Mouse (Mus musculus): ENCODE data around the gene Pdzd2. TPM values are rescaled to one million over a fixed set of nuclear protein-coding genes. Genes with fewer than 3 reads are reported as not detected.

Pdzd2 gene
- total RNA-seq, 2 experiments from 2014 or later, result 0.27 TPM; not detected in 1

DNA sequence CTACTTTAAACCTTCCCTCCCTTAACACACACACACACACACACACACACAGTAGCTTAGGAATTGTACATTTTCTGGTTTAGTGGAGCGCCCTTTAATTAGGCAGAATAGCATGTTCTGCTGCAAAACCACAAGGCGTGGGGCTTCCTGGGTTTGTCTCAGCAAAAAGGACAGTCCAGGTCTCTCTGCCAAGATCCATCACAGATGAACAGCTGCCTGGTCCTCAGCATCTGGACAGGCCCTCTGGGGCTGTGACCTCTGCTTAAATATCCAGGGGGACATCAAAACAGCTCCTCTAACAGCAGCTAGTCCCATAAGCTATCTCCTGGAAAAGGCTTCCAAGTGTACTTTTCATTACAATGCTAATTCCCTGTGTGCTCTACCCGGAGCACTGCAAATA is 64.4 kb downstream of the Pdzd2 start:
- no peak for ATAC-seq (replicated peaks; ENCODE audit: poor library complexity)

DNA sequence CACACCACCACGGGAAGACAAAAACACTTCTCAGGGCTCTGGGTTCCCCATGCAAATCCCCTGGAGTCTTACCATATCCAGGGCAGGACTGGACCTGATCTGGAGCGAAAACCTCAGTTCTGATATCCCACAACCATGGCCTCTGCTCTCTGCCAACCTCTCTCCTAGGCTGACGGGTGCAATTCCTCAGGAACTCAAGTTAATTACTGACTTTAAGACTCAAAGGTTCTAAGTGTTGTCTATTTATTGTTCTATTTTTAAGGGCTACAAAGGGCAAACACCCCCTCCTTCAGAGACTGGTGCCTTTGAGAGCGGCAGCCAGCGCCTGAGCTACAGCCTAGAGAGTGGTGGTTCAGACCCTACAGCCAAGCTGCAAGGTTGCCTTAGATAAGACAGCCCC is 65.7 kb downstream of the Pdzd2 start:
- no peak for ATAC-seq (replicated peaks; ENCODE audit: poor library complexity)

GRCm38 (mm10) chr15:12667760-12668520 is 71.8 kb downstream of the Pdzd2 start:
- ATAC-seq (replicated peaks; ENCODE audit: poor library complexity), result peak; percentile 88

DNA sequence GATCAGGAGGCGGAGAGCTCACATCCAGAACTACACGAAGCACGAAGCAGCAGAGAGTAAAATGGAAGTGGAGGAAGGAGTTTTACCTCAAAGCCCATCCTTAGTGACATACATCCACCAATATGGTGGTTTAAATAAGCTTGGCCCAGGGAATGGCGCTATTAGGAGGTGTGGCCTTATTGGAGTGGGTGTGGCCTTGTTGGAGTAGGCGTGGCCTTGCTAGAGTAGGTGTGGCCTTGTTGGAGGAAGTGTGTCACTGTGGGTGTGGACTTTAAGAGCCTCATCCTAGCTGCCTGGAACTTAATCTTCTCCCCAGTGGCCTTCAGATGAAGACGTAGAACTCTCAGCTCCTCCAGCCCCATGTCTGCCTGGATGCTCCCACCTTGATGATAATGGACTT is 73.8 kb downstream of the Pdzd2 start:
- no peak for ATAC-seq (replicated peaks; ENCODE audit: poor library complexity)

DNA sequence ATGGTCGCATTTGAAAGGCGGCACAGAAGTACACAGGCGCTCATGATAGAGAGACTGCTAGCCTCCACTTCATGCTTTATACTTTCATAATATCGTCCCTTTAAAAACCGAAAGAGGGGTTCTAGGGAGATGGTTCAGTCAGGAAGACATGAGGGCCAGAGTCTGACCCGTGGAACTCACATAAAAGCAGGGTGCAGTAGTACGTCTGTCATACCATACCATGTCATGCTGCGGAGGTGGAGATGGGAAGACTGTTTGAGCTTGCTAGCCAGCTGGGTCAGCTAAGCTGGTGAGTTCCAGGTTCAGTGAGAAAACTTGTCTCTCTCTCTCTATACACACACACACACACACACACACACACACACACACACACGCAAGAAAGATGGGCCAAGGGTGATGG is 76.4 kb downstream of the Pdzd2 start:
- no peak for ATAC-seq (replicated peaks; ENCODE audit: poor library complexity)

DNA sequence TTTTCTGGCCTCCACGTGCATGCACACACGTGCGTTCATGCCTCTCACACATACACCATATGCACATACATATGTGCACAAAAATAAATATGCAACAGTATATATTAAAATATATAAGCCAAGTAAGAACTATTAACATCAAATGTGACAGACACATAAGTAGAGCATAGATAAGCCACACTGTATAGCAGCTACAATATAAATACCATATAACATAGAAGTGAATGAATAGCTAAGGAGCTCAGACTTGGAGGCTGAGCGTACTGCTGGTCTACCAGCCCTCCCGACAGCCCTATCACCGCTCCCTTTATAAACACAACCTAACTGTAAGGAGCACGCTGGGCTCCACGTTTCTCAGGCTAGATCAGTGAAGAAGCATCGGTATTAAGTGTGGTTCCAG is 79.4 kb downstream of the Pdzd2 start:
- ATAC-seq (replicated peaks; ENCODE audit: poor library complexity), result no peak

- ATAC-seq (replicated peaks; ENCODE audit: poor library complexity), result no peak
Observed at GRCm38 (mm10) chr15:12655959-12656662, 83.6 kb downstream of the Pdzd2 start.

DNA sequence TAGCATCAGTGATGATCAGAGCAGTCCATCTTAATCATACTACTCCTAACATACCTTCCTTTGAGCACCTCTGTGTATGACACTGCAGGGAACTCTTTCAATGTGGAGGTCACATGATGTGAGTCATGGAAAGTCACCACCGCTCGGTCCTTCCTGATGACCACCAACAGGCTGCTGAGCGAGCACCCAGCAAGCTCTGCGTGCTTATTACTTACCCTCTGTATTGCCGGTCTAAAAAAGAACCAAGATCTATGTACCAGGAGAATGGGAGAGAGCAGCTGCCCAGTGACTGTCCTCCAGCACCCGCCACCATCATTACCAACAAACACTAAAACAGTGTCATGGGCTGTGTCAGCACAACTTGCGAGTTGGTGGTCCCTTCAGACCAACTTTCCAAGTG is 84.4 kb downstream of the Pdzd2 start:
- ATAC-seq (replicated peaks; ENCODE audit: poor library complexity), result no peak

- ATAC-seq (replicated peaks; ENCODE audit: poor library complexity), result no peak
Observed at GRCm38 (mm10) chr15:12652336-12653031, 87.2 kb downstream of the Pdzd2 start.

DNA sequence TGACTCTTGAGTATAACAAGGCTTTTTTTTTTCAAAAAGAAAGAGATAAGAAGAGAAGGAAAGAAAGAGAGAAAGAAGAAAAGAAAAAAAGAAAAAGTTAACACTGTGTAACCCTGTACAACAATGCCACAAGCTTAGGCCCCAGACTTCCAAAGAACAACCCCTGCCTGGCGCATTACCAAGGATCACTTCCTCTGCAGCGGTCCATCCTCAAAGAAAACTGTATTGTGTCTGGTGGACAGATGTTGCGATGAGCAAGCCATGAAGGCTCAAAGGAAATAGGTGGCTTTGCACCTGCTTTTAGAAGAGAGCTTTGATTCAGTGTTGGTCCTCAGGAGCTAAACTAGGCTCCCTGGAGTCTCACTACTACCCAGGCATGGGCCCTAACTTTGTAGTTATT is 89.5 kb downstream of the Pdzd2 start:
- no peak for ATAC-seq (replicated peaks; ENCODE audit: poor library complexity)

DNA sequence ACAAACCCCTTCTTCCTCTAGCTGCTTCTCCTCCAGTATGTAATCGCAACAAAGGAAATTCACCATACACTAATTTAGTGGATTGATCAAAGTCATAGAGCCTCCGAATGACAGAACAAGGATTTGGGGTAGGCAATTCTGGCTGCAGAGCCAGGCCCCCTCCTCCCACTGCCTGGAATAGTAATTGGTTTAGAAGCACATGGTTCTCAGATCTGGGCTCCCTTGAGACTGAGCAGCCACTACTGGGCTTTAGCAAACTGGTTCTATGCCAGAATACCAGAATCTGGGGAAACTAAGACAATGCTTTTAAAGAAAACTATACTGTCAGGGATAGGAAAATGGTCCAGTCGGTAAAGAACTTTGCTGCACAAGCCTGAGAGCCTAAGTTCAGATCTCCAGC is 90.0 kb downstream of the Pdzd2 start:
- no peak for ATAC-seq (replicated peaks; ENCODE audit: poor library complexity)

- ATAC-seq (replicated peaks; ENCODE audit: poor library complexity), result no peak
Observed at GRCm38 (mm10) chr15:12649131-12649530, 90.6 kb downstream of the Pdzd2 start.

DNA sequence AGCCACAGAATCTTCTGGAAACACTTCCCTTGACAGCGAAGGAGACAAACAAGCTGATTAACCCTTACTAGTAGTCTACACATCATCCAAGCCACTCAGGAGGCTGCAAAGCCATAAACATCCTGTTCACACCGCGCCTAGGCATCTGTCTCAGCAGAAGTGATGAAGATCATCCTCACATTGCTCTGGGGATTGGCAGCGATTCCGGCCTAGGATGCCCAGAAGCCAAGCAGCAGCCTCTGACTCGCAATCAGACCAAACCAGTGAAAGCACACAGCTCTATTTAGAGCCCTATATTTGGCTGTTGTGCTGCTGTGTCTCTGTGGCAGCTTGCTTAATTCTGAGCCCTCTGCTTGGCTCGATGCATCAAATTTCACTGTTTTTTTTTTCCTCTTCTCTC is 99.0 kb downstream of the Pdzd2 start:
- ATAC-seq (replicated peaks; ENCODE audit: poor library complexity), result no peak

GRCm38 (mm10) chr15:12639776-12640175 is 99.9 kb downstream of the Pdzd2 start:
- no peak for ATAC-seq (replicated peaks; ENCODE audit: poor library complexity)

GRCm38 (mm10) chr15:12639181-12639580 is 100.5 kb downstream of the Pdzd2 start:
- ATAC-seq (replicated peaks; ENCODE audit: poor library complexity), result no peak

- no peak for ATAC-seq (replicated peaks; ENCODE audit: poor library complexity)
Observed at GRCm38 (mm10) chr15:12638370-12639030, 101.2 kb downstream of the Pdzd2 start.

DNA sequence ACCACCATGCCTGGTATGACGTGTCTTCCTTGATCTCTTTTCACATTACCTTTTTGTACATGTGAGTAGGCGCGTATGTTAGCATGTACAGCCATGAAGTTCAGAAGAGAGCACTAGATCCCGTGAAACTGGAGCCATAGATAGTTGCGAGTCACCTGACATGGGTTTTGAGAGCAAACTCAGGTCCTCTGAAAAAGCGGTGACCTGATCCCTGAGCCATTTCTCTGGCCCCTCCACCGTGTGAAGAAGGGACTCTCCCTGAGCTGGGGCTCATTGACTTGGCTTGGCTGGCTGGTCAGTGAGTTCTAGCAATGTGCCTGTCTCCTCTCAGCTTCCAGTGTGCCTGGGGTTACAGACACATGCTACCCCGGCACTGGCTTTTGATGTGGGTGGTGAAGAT is 102.2 kb downstream of the Pdzd2 start:
- no peak for ATAC-seq (replicated peaks; ENCODE audit: poor library complexity)

DNA sequence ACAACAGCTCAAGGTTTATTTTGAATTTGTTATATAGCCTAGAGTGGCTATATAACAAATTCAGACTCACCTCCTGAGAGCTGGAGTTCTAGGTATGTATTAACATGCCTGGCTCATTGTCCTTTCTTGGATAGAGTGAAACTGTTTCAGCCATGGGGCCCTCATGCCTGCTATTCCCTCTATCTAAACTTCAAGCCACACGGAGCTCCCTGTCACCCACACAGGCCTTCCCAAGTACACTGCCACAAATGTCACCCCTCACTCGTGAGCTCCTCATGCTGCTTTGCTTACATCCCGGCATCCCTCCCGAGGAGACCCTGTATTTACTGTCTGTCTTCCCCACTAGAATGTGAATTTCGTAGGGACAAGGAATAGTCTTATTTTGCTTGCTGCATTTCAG is 103.3 kb downstream of the Pdzd2 start:
- ATAC-seq (replicated peaks; ENCODE audit: poor library complexity), result no peak

- no peak for ATAC-seq (replicated peaks; ENCODE audit: poor library complexity)
Observed at GRCm38 (mm10) chr15:12634921-12635320, 104.8 kb downstream of the Pdzd2 start.

DNA sequence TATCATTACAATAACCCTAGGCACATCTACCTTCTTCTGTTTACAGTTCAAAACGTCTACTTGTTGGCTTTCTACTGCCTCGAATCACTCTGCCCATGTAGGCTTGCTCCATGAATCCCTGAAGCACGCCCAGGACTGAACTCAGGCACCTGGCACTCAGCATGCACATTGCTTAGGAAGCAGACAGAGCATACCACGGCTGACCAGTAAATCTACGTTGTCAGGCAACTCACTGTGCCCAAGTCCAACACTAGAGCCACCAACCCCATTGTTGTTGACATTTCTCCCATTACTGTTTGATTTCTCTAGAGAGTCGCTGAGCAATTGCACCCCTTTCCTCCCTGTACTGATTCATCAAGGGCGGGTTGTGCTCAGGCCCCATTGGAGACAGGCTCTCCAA is 110.6 kb downstream of the Pdzd2 start:
- ATAC-seq (replicated peaks; ENCODE audit: poor library complexity), result no peak

DNA sequence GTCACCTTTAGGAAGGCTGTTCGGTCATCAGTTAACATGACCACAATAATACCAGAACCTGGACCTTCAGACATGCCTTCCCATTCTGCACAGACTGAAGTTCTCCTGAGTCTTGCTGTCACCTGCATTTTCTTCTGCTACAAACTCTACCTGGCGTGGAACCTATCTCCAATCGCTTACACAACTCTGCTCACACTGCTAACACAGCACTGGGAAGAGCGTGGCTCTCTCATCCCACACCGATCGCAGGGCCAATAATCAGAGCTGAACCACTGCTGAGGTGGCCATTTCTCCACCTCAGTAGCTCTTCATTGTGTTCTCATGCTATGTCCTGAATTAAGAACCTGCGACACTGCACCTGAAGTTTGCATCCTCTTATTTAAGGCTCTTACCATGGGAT is 111.3 kb downstream of the Pdzd2 start:
- ATAC-seq (replicated peaks; ENCODE audit: poor library complexity), result no peak
